Mouse (Mus musculus) MEL (cell line): ENCODE measurements around the gene Irgm1.

ENCODE experiments used
- EP300 ChIP-seq, 2 experiments: IDR thresholded peaks; 2 replicates each; pipeline ENCODE4 v1.6.1; 2011; ENCODE audit warnings: improper control_type of control experiment in 2 of 2, low read length in 2 of 2, low read depth in 1 of 2, mild to moderate bottlenecking in 1 of 2
- JUND ChIP-seq: IDR thresholded peaks from 2 replicates; pipeline ENCODE4 v1.6.1; 2011; ENCODE audit warnings: low read depth, mild to moderate bottlenecking, improper control_type of control experiment, low read length
- KAT2A ChIP-seq: conservative IDR thresholded peaks from 2 replicates; pipeline ENCODE4 v1.6.1; 2012; ENCODE audit warnings: low read depth, low read length, improper control_type of control experiment, inconsistent platforms

DNA sequence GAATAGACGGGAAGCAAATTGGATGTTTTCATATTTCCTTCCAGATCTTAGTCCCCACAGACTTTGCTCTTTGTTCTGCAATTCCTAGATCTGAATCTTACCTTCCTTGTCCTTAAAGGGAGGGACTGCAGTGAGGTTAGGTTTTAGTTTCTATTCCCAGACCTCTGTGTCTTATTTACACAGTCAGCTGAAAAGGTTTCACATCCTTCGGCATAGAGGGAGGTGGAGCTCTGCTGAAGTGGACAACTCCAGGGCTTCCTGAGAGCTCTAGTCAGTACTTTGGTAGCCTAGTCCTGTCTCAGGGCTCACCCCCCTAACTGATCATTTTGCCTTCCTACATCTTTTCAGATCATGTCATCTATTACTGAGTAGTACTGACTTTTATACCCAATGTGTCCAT is 30.5 kb upstream of the Irgm1 start, which contains the start of gene Gm5431:
- TF ChIP-seq JUND (no peak), KAT2A (no peak), EP300 (IDR thresholded peaks at IDR 0.05; ENCODE audit: low read depth in 1 of 2, low read length in 2 of 2) (no peak)
